Mouse (Mus musculus) neural tube, embryonic 15.5 days (tissue): ENCODE measurements at regions not wholly inside any gene's neighbourhood (a gene's known extent, or its start where the extent isn't known, plus 50 kb on each side); places are given as distances from the start of the nearest gene placed in this dataset.

Experiments used
- ATAC-seq: fragments of 200-750 bp; cut with Nextera tagmentation; 2 replicates; pipeline ENCODE4 v1.8.0; 2017; ENCODE audit warnings: mild to moderate bottlenecking, moderate TSS enrichment, moderate library complexity; ENCODE audit not compliant: low FRiP score
- H3K27ac ChIP-seq: fragments of 300-500 bp; sonication (generic); replicated peaks from 2 replicates; pipeline ENCODE4 v1.5.1; 2015; ENCODE audit warnings: mild to moderate bottlenecking, inconsistent platforms
- H3K27me3 ChIP-seq: fragments of 300-500 bp; sonication (generic); replicated peaks from 2 replicates; pipeline ENCODE4 v1.6.1; 2015; ENCODE audit warnings: inconsistent platforms
- H3K36me3 ChIP-seq: fragments of 300-500 bp; sonication (generic); 2 replicates; pipeline ENCODE4 v1.6.1; 2015; ENCODE audit warnings: inconsistent platforms
- H3K4me1 ChIP-seq: fragments of 300-500 bp; sonication (generic); 2 replicates; pipeline ENCODE4 v1.6.1; 2015; ENCODE audit warnings: inconsistent platforms
- H3K4me2 ChIP-seq: fragments of 300-500 bp; sonication (generic); 2 replicates; pipeline ENCODE4 v1.6.1; 2015; ENCODE audit warnings: inconsistent platforms, mild to moderate bottlenecking, moderate library complexity
- H3K4me3 ChIP-seq: fragments of 300-500 bp; sonication (generic); replicated peaks from 2 replicates; pipeline ENCODE4 v1.5.1; 2015; ENCODE audit warnings: mild to moderate bottlenecking, inconsistent platforms
- H3K9ac ChIP-seq: fragments of 300-500 bp; sonication (generic); replicated peaks from 2 replicates; pipeline ENCODE4 v1.6.1; 2015; ENCODE audit warnings: mild to moderate bottlenecking, inconsistent platforms
- H3K9me3 ChIP-seq: fragments of 300-500 bp; sonication (generic); replicated peaks from 2 replicates; pipeline ENCODE4 v1.6.1; 2016; ENCODE audit warnings: inconsistent platforms
- WGBS: fragments of 180-500 bp; shearing (Covaris S2); methylation state at CpG from one replicate; pipeline ENCODE4 v1.1.7; 2015; ENCODE audit warnings: mixed read lengths; 5-methylcytosine and 5-hydroxymethylcytosine counted together

GRCm38 (mm10) chr9:84178705-84179104 lies 253.8 kb downstream of the Bckdhb start:
- H3K27ac ChIP-seq, result no peak overlapping the region
- H3K9me3 ChIP-seq, result no peaks in the 10 kb centered on the region
- no peak overlapping the region for H3K4me3 ChIP-seq
- WGBS, result 83% methylated on average over 5 of the region's 5 CpGs
- no peak overlapping the region for H3K4me2 ChIP-seq
- no peak for ATAC-seq
- no peaks in the 10 kb centered on the region for H3K4me1 ChIP-seq
- H3K36me3 ChIP-seq, result no peaks in the 10 kb centered on the region
- H3K9ac ChIP-seq, result no peak overlapping the region
- no peaks in the 10 kb centered on the region for H3K27me3 ChIP-seq

GRCm38 (mm10) chr9:84179238-84179637 lies 254.3 kb downstream of the Bckdhb start:
- H3K4me3 ChIP-seq, result no peak overlapping the region
- 56% methylated on average over 4 of the region's 4 CpGs for WGBS
- H3K4me1 ChIP-seq, result no peaks in the 10 kb centered on the region
- no peak overlapping the region for H3K9ac ChIP-seq
- no peak overlapping the region for H3K27ac ChIP-seq
- ATAC-seq, result no peak
- H3K27me3 ChIP-seq, result no peaks in the 10 kb centered on the region
- no peaks in the 10 kb centered on the region for H3K9me3 ChIP-seq
- H3K36me3 ChIP-seq, result no peaks in the 10 kb centered on the region
- no peak overlapping the region for H3K4me2 ChIP-seq

GRCm38 (mm10) chr9:84183637-84184374 lies 258.9 kb downstream of the Bckdhb start:
- 67% methylated on average over 6 of the region's 6 CpGs for WGBS

GRCm38 (mm10) chr9:84187531-84187930 lies 262.6 kb downstream of the Bckdhb start:
- Histone ChIP-seq H3K9ac (no peak overlapping the region), H3K4me3 (no peak overlapping the region), H3K36me3 (no peaks in the 10 kb centered on the region), H3K4me2 (no peak overlapping the region), H3K4me1 (no peaks in the 10 kb centered on the region), H3K27me3 (no peaks in the 10 kb centered on the region), H3K27ac (no peak overlapping the region), H3K9me3 (no peaks in the 10 kb centered on the region)
- ATAC-seq, result no peak
- WGBS, result 74% methylated on average over 3 of the region's 3 CpGs

More at GRCm38 (mm10) chr9:84183637-84184374, 258.9 kb downstream of the Bckdhb start:
- H3K27ac ChIP-seq, result no peak overlapping the region
- no peak overlapping the region for H3K4me2 ChIP-seq
- H3K36me3 ChIP-seq, result no peaks in the 10 kb centered on the region
- no peaks in the 10 kb centered on the region for H3K27me3 ChIP-seq
- H3K4me3 ChIP-seq, result no peak overlapping the region
- H3K4me1 ChIP-seq, result no peaks in the 10 kb centered on the region
- ATAC-seq, result no peak
- no peaks in the 10 kb centered on the region for H3K9me3 ChIP-seq
- no peak overlapping the region for H3K9ac ChIP-seq

GRCm38 (mm10) chr9:84193405-84193804 lies 268.5 kb downstream of the Bckdhb start:
- WGBS, result 70% methylated on average over 1 of the region's 1 CpGs
- H3K4me1 ChIP-seq, result no peaks in the 10 kb centered on the region
- H3K27ac ChIP-seq, result no peak overlapping the region
- H3K9ac ChIP-seq, result no peak overlapping the region
- no peak overlapping the region for H3K4me2 ChIP-seq
- no peaks in the 10 kb centered on the region for H3K36me3 ChIP-seq
- H3K27me3 ChIP-seq, result no peaks in the 10 kb centered on the region
- no peaks in the 10 kb centered on the region for H3K9me3 ChIP-seq
- H3K4me3 ChIP-seq, result no peak overlapping the region
- ATAC-seq, result no peak

- Histone ChIP-seq H3K36me3 (no peaks in the 10 kb centered on the region), H3K27ac (no peak overlapping the region), H3K27me3 (no peaks in the 10 kb centered on the region), H3K4me2 (no peak overlapping the region), H3K9ac (no peak overlapping the region), H3K9me3 (no peaks in the 10 kb centered on the region), H3K4me3 (no peak overlapping the region), H3K4me1 (no peaks in the 10 kb centered on the region)
- peak; percentile 41; the same call in 1 of the 2 replicates for ATAC-seq
- 56% methylated on average over 4 of the region's 4 CpGs for WGBS
These were observed 269.8 kb downstream of the Bckdhb start for GRCm38 (mm10) chr9:84194716-84195115.

GRCm38 (mm10) chr9:84195338-84195737 lies 270.4 kb downstream of the Bckdhb start:
- no peaks in the 10 kb centered on the region for H3K36me3 ChIP-seq
- H3K27ac ChIP-seq, result no peak overlapping the region
- WGBS, result 64% methylated on average over 4 of the region's 4 CpGs
- no peak overlapping the region for H3K4me3 ChIP-seq
- H3K9me3 ChIP-seq, result no peaks in the 10 kb centered on the region
- ATAC-seq, result no peak
- no peak overlapping the region for H3K9ac ChIP-seq
- H3K27me3 ChIP-seq, result no peaks in the 10 kb centered on the region
- no peak overlapping the region for H3K4me2 ChIP-seq
- no peaks in the 10 kb centered on the region for H3K4me1 ChIP-seq

GRCm38 (mm10) chr9:84200208-84200607 lies 275.3 kb downstream of the Bckdhb start:
- H3K4me3 ChIP-seq, result no peak overlapping the region
- H3K4me2 ChIP-seq, result no peak overlapping the region
- no peaks in the 10 kb centered on the region for H3K27me3 ChIP-seq
- no peak overlapping the region for H3K27ac ChIP-seq
- no peaks in the 10 kb centered on the region for H3K36me3 ChIP-seq
- H3K9me3 ChIP-seq, result no peaks in the 10 kb centered on the region
- ATAC-seq, result no peak
- no peak overlapping the region for H3K9ac ChIP-seq
- WGBS, result 94% methylated on average over 3 of the region's 3 CpGs
- no peaks in the 10 kb centered on the region for H3K4me1 ChIP-seq

- no peaks in the 10 kb centered on the region for H3K4me1 ChIP-seq
- no peak overlapping the region for H3K27ac ChIP-seq
- no peak overlapping the region for H3K9ac ChIP-seq
- no peaks in the 10 kb centered on the region for H3K9me3 ChIP-seq
- no peak overlapping the region for H3K4me2 ChIP-seq
- H3K27me3 ChIP-seq, result no peaks in the 10 kb centered on the region
- H3K36me3 ChIP-seq, result no peaks in the 10 kb centered on the region
- no peak overlapping the region for H3K4me3 ChIP-seq
- no peak for ATAC-seq
- 65% methylated on average over 3 of the region's 3 CpGs for WGBS
These were observed 279.1 kb downstream of the Bckdhb start for GRCm38 (mm10) chr9:84204056-84204455.

- H3K9ac ChIP-seq, result no peak overlapping the region
- H3K27ac ChIP-seq, result no peak overlapping the region
- H3K4me3 ChIP-seq, result no peak overlapping the region
- 90% methylated on average over 4 of the region's 4 CpGs for WGBS
- ATAC-seq, result no peak
- no peaks in the 10 kb centered on the region for H3K9me3 ChIP-seq
- no peaks in the 10 kb centered on the region for H3K4me1 ChIP-seq
- no peaks in the 10 kb centered on the region for H3K27me3 ChIP-seq
- no peaks in the 10 kb centered on the region for H3K36me3 ChIP-seq
- H3K4me2 ChIP-seq, result no peak overlapping the region
These were observed 315.6 kb downstream of the Bckdhb start for GRCm38 (mm10) chr9:84240491-84240975.

GRCm38 (mm10) chr9:84249765-84250164 lies 324.8 kb downstream of the Bckdhb start:
- Histone ChIP-seq H3K9ac (no peak overlapping the region), H3K4me2 (no peak overlapping the region), H3K4me1 (peaks cover 10% of the 10 kb centered on the region; the same call in 1 of the 2 replicates), H3K27me3 (no peaks in the 10 kb centered on the region), H3K4me3 (no peak overlapping the region), H3K36me3 (no peaks in the 10 kb centered on the region), H3K9me3 (no peaks in the 10 kb centered on the region), H3K27ac (no peak overlapping the region)
- no peak for ATAC-seq
- WGBS, result 100% methylated on average over 1 of the region's 1 CpGs
